Mouse (Mus musculus) heart, embryonic 11.5 days (tissue): ENCODE data around the gene Gm10203. TPM values are rescaled to one million over a fixed set of nuclear protein-coding genes. Genes with fewer than 3 reads are reported as not detected.

Experiments used
- ATAC-seq: fragments of 200-750 bp; cut with Nextera tagmentation; replicated peaks from 2 replicates; pipeline ENCODE4 v1.8.0; 2017; ENCODE audit warnings: moderate library complexity; ENCODE audit not compliant: insufficient number of reproducible peaks, low FRiP score, low TSS enrichment
- H3K27ac ChIP-seq: fragments of 300-500 bp; sonication (generic); 2 replicates; pipeline ENCODE4 v1.5.1; 2014; ENCODE audit warnings: mild to moderate bottlenecking, low read depth, low read length
- H3K27me3 ChIP-seq: fragments of 300-500 bp; sonication (generic); 2 replicates; pipeline ENCODE4 v1.6.1; 2014; ENCODE audit warnings: mild to moderate bottlenecking, low read length, mixed read lengths; ENCODE audit not compliant: control insufficient read depth, insufficient read depth
- H3K36me3 ChIP-seq: fragments of 300-500 bp; sonication (generic); 2 replicates; pipeline ENCODE4 v1.6.1; 2014; ENCODE audit warnings: mild to moderate bottlenecking, low read length, moderate library complexity, mixed read lengths; ENCODE audit not compliant: control insufficient read depth, insufficient read depth
- H3K4me1 ChIP-seq: fragments of 300-500 bp; sonication (generic); 2 replicates; pipeline ENCODE4 v1.6.1; 2014; ENCODE audit warnings: low read length; ENCODE audit not compliant: control insufficient read depth, insufficient read depth
- H3K4me2 ChIP-seq: fragments of 300-500 bp; sonication (generic); 2 replicates; pipeline ENCODE4 v1.6.1; 2014; ENCODE audit warnings: mild to moderate bottlenecking, moderate library complexity
- H3K4me3 ChIP-seq: fragments of 300-500 bp; sonication (generic); 2 replicates; pipeline ENCODE4 v1.5.1; 2014; ENCODE audit warnings: low read depth, low read length
- H3K9ac ChIP-seq: fragments of 300-500 bp; sonication (generic); 2 replicates; pipeline ENCODE4 v1.6.1; 2014; ENCODE audit warnings: mild to moderate bottlenecking, low read depth, low read length, moderate library complexity
- H3K9me3 ChIP-seq: fragments of 300-500 bp; sonication (generic); replicated peaks from 2 replicates; pipeline ENCODE4 v1.6.1; 2016; ENCODE audit warnings: low read length; ENCODE audit not compliant: control insufficient read depth
- WGBS: fragments of 180-500 bp; shearing (Covaris S2); extraction: QIAGEN DNeasy Blood & Tissue Kit; methylation state at CpG from one replicate; pipeline ENCODE4 v1.1.7; 2014; ENCODE audit not compliant: insufficient replicate concordance; 5-methylcytosine and 5-hydroxymethylcytosine counted together
- polyA plus RNA-seq: library from polyadenylated mRNA; unstranded; fragments of >200 nt; fragmentation: Nextera tagmentation; extraction: Ambion mirVana; gene quantifications from 2 replicates; pipeline ENCODE4 v1.2.1, GENCODE M21; 2014

The Gm10203 gene
- polyA plus RNA-seq, 1 experiment from 2014 or later: not detected

DNA sequence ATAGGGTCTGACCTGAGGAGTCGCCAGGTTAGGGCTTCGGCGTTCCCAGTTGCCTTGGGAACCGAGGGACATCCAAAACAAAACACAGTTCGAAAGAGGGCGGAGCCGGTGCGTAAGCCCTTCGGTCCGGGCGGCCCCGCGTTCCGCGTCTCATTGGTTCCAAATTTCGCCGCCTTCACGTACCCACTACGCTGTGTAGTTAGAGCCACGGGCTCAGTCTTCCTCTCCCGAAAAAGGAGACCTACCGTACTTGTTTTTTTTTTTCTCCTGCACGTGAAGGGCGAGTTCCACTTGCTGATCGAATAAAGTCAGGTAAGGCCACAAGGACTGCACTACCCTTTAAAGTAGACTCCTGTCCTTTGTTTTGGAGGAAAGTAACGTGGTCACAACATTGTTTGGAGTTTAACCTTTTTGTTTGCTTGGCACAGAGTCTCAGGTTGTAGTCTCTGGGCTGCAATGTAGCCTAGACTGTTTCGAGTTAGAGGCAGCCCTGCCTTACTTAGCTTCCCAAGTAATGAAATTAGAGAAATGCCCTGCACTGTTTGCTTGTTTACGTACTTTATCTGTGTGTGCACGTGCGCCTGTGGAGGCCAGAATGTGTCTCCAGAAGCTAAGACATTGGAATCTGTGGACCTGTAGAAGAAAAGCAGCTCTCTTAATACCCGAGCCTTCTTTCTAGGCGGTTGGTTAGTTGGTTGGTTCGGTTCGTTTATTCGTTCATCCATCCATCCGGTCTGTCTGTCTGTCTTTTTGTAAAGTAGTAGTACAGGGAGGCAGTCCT lies 11.6 kb downstream of the Gm10203 start:
- peak overlapping the region; percentile 86 for H3K9ac ChIP-seq
- peak overlapping the region; percentile 42 for H3K27ac ChIP-seq
- 5% methylated on average over 36 of the region's 36 CpGs for WGBS
- no peaks in the 10 kb centered on the region for H3K9me3 ChIP-seq
- peaks cover 3% of the 10 kb centered on the region; the same call in 1 of the 2 replicates for H3K4me1 ChIP-seq
- H3K4me3 ChIP-seq: peak overlapping the region; percentile 61
- peak; percentile 94 for ATAC-seq
- H3K36me3 ChIP-seq: no peaks in the 10 kb centered on the region; the same call in 1 of the 2 replicates
- no peaks in the 10 kb centered on the region for H3K27me3 ChIP-seq
- H3K4me2 ChIP-seq: peak overlapping the region; percentile 80

DNA sequence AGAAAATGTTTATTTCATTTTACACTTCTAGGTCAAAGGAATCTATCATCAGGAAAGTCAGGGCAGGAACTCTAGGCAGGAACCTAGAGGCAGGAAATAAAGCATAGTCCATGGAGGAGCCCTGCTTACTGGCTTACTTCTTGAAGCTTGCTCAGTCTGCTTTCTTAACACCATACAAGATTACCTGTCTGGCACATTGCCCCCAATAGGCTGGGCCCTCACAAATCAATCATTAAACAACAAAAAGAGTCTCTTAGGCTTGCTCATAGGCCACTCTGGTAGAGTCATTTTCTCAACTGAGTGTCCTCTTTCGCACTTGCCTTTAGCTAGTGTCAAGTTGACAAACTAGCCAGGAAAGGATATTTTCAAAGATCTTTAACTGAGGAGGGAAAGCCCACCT lies 15.2 kb downstream of the Gm10203 start:
- Histone ChIP-seq H3K4me1 (peaks cover 3% of the 10 kb centered on the region; the same call in 1 of the 2 replicates), H3K9ac (no peak overlapping the region), H3K9me3 (no peaks in the 10 kb centered on the region), H3K4me2 (no peak overlapping the region), H3K27me3 (no peaks in the 10 kb centered on the region), H3K27ac (no peak overlapping the region), H3K36me3 (no peaks in the 10 kb centered on the region; the same call in 1 of the 2 replicates), H3K4me3 (no peak overlapping the region)
- no peak for ATAC-seq
- 97% methylated on average over 1 of the region's 1 CpGs for WGBS

GRCm38 (mm10) chr6:149148436-149149229 lies 18.7 kb downstream of the Gm10203 start:
- no peaks in the 10 kb centered on the region for H3K4me1 ChIP-seq
- WGBS: 79% methylated on average over 7 of the region's 7 CpGs
- no peak for ATAC-seq
- H3K36me3 ChIP-seq: no peaks in the 10 kb centered on the region; the same call in 1 of the 2 replicates
- H3K27ac ChIP-seq: no peak overlapping the region
- H3K27me3 ChIP-seq: no peaks in the 10 kb centered on the region
- no peaks in the 10 kb centered on the region for H3K9me3 ChIP-seq
- H3K9ac ChIP-seq: no peak overlapping the region
- H3K4me2 ChIP-seq: no peak overlapping the region
- no peak overlapping the region for H3K4me3 ChIP-seq

DNA sequence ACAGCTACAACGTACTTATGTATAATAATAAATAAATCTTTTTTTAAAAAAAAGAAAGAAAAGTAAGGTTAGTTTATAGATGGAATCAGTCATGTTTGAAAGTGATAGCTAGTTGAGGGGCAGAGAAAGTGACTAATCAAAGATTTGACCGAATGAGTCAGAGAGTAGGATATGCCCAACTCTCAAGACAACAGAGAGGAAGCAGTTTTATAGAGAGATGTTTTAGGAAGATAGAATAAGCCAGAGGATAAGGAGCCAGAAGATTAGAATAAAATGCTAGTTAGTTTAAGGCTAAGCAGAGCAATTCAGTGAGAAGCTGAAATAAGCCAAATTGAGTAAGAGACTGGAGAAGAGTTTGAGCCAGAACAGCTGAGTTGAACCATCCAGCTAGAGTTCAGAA lies 22.1 kb downstream of the Gm10203 start:
- Histone ChIP-seq H3K36me3 (peaks cover 4% of the 10 kb centered on the region; the same call in 1 of the 2 replicates), H3K9ac (no peak overlapping the region), H3K9me3 (no peaks in the 10 kb centered on the region), H3K4me2 (no peak overlapping the region), H3K27ac (no peak overlapping the region), H3K4me3 (no peak overlapping the region), H3K27me3 (no peaks in the 10 kb centered on the region), H3K4me1 (peaks cover 14% of the 10 kb centered on the region)
- ATAC-seq: no peak
- WGBS: 83% methylated on average over 2 of the region's 2 CpGs

DNA sequence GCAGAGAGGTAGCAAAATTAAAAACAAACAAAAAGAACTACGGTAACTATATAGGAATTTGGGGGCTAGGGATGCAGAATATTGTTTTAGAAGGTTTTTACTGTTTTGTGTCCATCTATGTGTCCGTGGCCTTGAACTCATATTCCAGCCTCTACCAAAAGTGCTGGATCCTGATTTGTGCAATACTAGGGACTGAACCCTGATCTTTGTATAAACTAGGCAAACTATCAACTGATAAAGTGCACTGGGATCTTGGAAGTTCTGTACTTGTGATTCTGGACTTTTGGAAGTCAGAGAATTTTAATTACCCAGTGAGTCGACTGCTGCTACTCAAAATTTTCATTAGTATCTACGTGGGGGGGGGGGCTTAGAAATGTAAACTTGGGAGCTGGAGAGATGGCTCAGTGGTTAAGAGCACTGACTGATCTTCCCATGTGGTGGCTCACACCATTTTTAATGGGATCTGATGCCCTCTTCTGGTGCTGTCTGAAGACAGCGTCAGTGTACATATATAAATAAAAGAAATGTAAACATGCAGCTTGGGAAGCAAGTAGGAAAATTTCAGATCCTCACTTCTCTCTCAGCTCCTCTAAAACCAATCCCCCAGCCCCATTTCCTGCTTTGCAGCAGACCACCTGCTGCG lies 23.6 kb downstream of the Gm10203 start:
- Histone ChIP-seq H3K36me3 (peaks cover 4% of the 10 kb centered on the region; the same call in 1 of the 2 replicates), H3K27me3 (no peaks in the 10 kb centered on the region), H3K9ac (no peak overlapping the region), H3K4me1 (peaks cover 14% of the 10 kb centered on the region), H3K9me3 (no peaks in the 10 kb centered on the region), H3K27ac (no peak overlapping the region), H3K4me3 (no peak overlapping the region), H3K4me2 (no peak overlapping the region)
- 28% methylated on average over 6 of the region's 6 CpGs for WGBS
- ATAC-seq: no peak

DNA sequence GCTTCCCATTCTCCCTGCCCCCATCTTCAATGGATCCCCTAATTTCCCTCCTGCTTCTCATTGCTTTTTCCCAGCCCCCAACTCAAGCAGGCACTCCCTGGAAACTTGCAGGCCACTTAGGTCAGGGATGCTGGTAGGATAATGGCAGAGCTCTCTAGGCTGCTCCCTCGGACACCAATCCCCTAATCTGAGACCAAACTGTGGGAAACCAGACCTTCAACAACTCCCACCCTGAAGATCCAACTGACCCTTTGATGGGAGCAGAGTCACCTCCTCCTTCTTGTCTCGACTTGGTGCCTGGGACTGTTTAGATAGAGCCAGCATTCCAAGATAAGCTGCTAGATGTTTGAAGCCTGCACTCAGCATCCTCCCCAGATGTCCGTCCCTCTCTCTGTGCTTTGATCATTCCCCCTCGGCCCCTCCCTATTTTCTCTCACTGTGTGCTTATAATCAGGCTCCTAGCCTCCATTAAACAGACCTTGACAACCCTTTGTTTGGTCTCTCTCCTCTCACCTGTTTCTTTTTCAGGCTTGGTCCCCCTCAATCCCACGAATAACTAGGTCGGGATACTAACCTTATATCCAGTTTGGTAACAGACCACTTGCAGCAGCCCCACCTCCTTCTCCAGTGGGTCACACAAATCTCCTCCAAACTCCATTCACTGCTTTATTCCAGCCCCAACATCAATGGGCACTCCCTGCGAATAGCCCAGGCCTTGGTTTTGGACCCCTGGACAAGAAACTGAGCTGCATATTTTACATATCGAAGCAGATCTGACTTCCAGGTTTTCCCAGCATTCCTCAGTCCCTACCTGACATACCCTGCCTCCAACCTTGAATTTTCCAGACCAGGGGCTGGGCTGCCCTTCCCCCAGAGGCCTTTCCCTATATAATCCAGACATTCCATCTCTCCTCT lies 24.4 kb downstream of the Gm10203 start:
- WGBS: 11% methylated on average over 8 of the region's 8 CpGs
- H3K27me3 ChIP-seq: no peaks in the 10 kb centered on the region
- ATAC-seq: peak; percentile 31
- H3K36me3 ChIP-seq: peaks cover 4% of the 10 kb centered on the region; the same call in 1 of the 2 replicates
- H3K4me1 ChIP-seq: peaks cover 14% of the 10 kb centered on the region
- no peak overlapping the region for H3K9ac ChIP-seq
- peak overlapping the region; percentile 4; the same call in 1 of the 2 replicates for H3K27ac ChIP-seq
- no peaks in the 10 kb centered on the region for H3K9me3 ChIP-seq
- no peak overlapping the region for H3K4me3 ChIP-seq
- no peak overlapping the region for H3K4me2 ChIP-seq

DNA sequence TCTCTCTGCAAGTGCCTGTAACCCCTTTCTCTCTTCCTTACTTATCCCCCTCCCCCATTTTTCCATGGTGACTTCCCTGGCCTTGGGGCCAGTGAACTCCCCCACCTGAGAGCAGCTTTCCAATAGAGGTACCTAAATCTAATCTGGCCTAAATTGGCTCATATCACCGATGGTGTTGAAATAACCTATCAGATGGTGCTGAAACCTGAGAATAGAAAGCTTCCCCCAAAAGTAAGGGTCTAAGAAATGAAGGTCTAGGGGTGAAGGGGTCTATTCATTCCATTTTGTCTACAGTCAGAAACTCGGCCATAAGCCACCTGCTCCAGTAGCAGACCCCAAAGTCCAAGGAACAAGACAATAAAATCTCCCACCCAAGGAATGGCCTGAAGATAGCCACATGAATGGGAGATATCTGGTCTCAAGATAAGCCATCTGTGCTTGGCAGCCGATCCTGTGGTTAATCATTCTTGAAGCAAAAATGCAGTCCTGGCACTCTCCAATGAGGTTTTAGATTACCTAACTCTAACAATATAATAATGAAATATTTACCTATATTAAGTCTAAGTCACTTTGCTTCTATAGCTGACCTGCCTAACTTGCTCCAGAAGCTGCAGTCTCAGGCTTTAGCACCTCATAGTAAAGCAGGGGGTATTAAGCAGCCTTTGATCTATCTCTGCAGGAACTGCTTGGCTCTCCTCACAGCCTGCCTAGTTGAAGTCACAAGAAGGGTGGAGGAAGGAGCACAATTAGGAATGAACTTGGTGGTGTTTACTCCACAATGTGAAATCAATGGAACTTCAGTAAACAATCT lies 25.3 kb downstream of the Gm10203 start:
- Histone ChIP-seq H3K27ac (0 out of 2 replicates have a peak overlapping the region, but pooled peaks have one; percentile 4), H3K27me3 (no peaks in the 10 kb centered on the region), H3K4me3 (no peak overlapping the region), H3K4me2 (no peak overlapping the region), H3K9me3 (no peaks in the 10 kb centered on the region), H3K36me3 (peaks cover 4% of the 10 kb centered on the region; the same call in 1 of the 2 replicates), H3K4me1 (peaks cover 14% of the 10 kb centered on the region), H3K9ac (no peak overlapping the region)
- ATAC-seq: no peak
- 24% methylated on average over 3 of the region's 3 CpGs for WGBS
